Mouse (Mus musculus): Measurements from ENCODE around the gene Mgll.

DNA sequence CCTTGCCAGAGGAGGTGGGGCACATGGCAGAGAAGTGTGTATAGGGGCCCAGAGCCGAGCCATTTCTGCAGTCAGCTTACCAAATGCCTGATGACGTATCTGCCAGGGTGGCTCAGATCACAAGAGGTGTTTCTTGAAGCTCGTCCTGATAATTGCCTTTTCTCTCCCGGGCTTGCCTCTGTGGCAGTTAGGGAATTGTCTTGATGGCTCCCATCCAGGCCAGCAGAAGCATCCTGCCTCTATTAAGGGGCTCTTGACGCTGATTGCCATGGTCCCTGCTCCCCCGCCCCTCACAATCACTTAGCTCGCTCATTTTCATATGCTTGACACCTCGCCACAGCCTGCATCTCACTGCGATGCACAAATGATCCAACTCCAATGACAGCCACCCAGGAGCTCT, 67.1 kb downstream of the Mgll start:
- TF ChIP-seq CTCF (IDR thresholded peaks at IDR 0.05) (no peak), POLR2A (IDR thresholded peaks at IDR 0.05; ENCODE audit: insufficient read depth, low read depth, low read length) (no peak)
